Mouse (Mus musculus): ENCODE results near the gene Adamts18. TPM values are rescaled to one million over a fixed set of nuclear protein-coding genes. Genes with fewer than 3 reads are reported as not detected.

The Adamts18 gene
- polyA plus RNA-seq, 1 experiment, result 5.5 TPM

GRCm38 (mm10) chr8:113656154-113656553 is 192.4 kb downstream of the Adamts18 start:
- no peak for DNase-seq (ENCODE audit: low read depth)
- no peak for TF ChIP-seq POLR2A (IDR thresholded peaks at IDR 0.05; ENCODE audit: borderline replicate concordance, extremely low read depth, insufficient read depth, insufficient read length, poor library complexity, severe bottlenecking)

GRCm38 (mm10) chr8:113653151-113653550 is 195.4 kb downstream of the Adamts18 start:
- DNase-seq (ENCODE audit: low read depth), result no peak
- TF ChIP-seq CTCF (IDR thresholded peaks at IDR 0.05; ENCODE audit: borderline replicate concordance, extremely low read depth, insufficient read depth, insufficient read length), result no peak

- TF ChIP-seq CTCF (IDR thresholded peaks at IDR 0.05; ENCODE audit: borderline replicate concordance, extremely low read depth, insufficient read depth, insufficient read length) (no peak), POLR2A (IDR thresholded peaks at IDR 0.05; ENCODE audit: borderline replicate concordance, extremely low read depth, insufficient read depth, insufficient read length, poor library complexity, severe bottlenecking) (no peak)
- DNase-seq (ENCODE audit: low read depth), result no peak
These were observed 196.1 kb downstream of the Adamts18 start for GRCm38 (mm10) chr8:113652450-113652849.

Other genes with a start within 250 kb of the Adamts18 start
- gene Mon1b, start 213.2 kb downstream of the Adamts18 start, polyA plus RNA-seq (2012; rRNA removed), result 5.2 and 11.0 TPM in 2 replicates
- 0.43 and 0.55 TPM in 2 replicates for gene Syce1l, start 205.5 kb downstream of the Adamts18 start, polyA plus RNA-seq (2012; rRNA removed)